Mouse (Mus musculus): Measurements from ENCODE around the gene Lypla2. TPM values are rescaled to one million over a fixed set of nuclear protein-coding genes. Genes with fewer than 3 reads are reported as not detected.

Gene Lypla2
- total RNA-seq, 2 experiments from 2014 or later, result 25.6 to 30.4 TPM

GRCm38 (mm10) chr4:135958354-135958753, 14.1 kb downstream of the Lypla2 start:
- no peak for DNase-seq
- intact Hi-C loops (cut with DNase I), result no loop called here

GRCm38 (mm10) chr4:135955886-135956285, 16.5 kb downstream of the Lypla2 start:
- DNase-seq, result no peak
- intact Hi-C loops (cut with DNase I), result no loop called here
- Histone ChIP-seq H3K27ac (no peak overlapping the region), H3K4me3 (no peak overlapping the region)
- no peak for TF ChIP-seq CTCF (IDR thresholded peaks at IDR 0.05)

More at GRCm38 (mm10) chr4:135958354-135958753, 14.1 kb downstream of the Lypla2 start:
- no peak overlapping the region for H3K27ac ChIP-seq
- no peak for TF ChIP-seq CTCF (IDR thresholded peaks at IDR 0.05)
- H3K4me3 ChIP-seq, result no peak overlapping the region

GRCm38 (mm10) chr4:135954241-135954640, 18.2 kb downstream of the Lypla2 start:
- peak; percentile 78 for DNase-seq
- Histone ChIP-seq H3K27ac (no peak overlapping the region; the same call in 1 of the 2 replicates), H3K4me3 (no peak overlapping the region)
- intact Hi-C loops (cut with DNase I), result no loop called here
- TF ChIP-seq CTCF (IDR thresholded peaks at IDR 0.05), result peak; percentile 91

- Histone ChIP-seq H3K27ac (no peak overlapping the region), H3K4me3 (no peak overlapping the region)
- no peak for DNase-seq
- no peak for TF ChIP-seq CTCF (IDR thresholded peaks at IDR 0.05)
- intact Hi-C loops (cut with DNase I), result no loop called here
These were observed 19.2 kb downstream of the Lypla2 start for GRCm38 (mm10) chr4:135953179-135953578.

- DNase-seq, result no peak
- peak; percentile 37; the same call in 1 of the 2 replicates for TF ChIP-seq CTCF (IDR thresholded peaks at IDR 0.05)
- intact Hi-C loops (cut with DNase I), result no loop called here
These were observed 20.9 kb downstream of the Lypla2 start for GRCm38 (mm10) chr4:135951505-135951904.

GRCm38 (mm10) chr4:135950365-135950764, 22.1 kb downstream of the Lypla2 start:
- DNase-seq, result no peak
- peak overlapping the region; percentile 93 for H3K27ac ChIP-seq
- TF ChIP-seq CTCF (IDR thresholded peaks at IDR 0.05), result no peak
- intact Hi-C loops (cut with DNase I), result no loop called here
- no peak overlapping the region for H3K4me3 ChIP-seq

More at GRCm38 (mm10) chr4:135951505-135951904, 20.9 kb downstream of the Lypla2 start:
- Histone ChIP-seq H3K4me3 (no peak overlapping the region), H3K27ac (no peak overlapping the region)

GRCm38 (mm10) chr4:135949911-135950310, 22.5 kb downstream of the Lypla2 start:
- intact Hi-C loops (cut with DNase I), result no loop called here
- H3K4me3 ChIP-seq, result no peak overlapping the region
- no peak for TF ChIP-seq CTCF (IDR thresholded peaks at IDR 0.05)
- H3K27ac ChIP-seq, result peak overlapping the region; percentile 93
- no peak for DNase-seq

GRCm38 (mm10) chr4:135949475-135949874, 23.0 kb downstream of the Lypla2 start:
- no peak for DNase-seq
- intact Hi-C loops (cut with DNase I), result no loop called here
- Histone ChIP-seq H3K27ac (peak overlapping the region; percentile 93), H3K4me3 (peak overlapping the region; percentile 11)
- TF ChIP-seq CTCF (IDR thresholded peaks at IDR 0.05), result no peak

GRCm38 (mm10) chr4:135948142-135948541, 24.3 kb downstream of the Lypla2 start:
- intact Hi-C loops (cut with DNase I), result no loop called here
- DNase-seq, result no peak
- peak overlapping the region; percentile 84 for H3K4me3 ChIP-seq
- no peak for TF ChIP-seq CTCF (IDR thresholded peaks at IDR 0.05)
- peak overlapping the region; percentile 93 for H3K27ac ChIP-seq

- DNase-seq, result no peak
- Histone ChIP-seq H3K4me3 (peak overlapping the region; percentile 84), H3K27ac (peak overlapping the region; percentile 93)
- no peak for TF ChIP-seq CTCF (IDR thresholded peaks at IDR 0.05)
- intact Hi-C loops (cut with DNase I), result loop anchor here (2.0 kb wide), 1 partner anchor 26 kb away; the partner anchor contains the start of gene Fuca1
These were observed 25.6 kb downstream of the Lypla2 start for GRCm38 (mm10) chr4:135946659-135947301.

- peak; percentile 97 for DNase-seq
- no peak for TF ChIP-seq CTCF (IDR thresholded peaks at IDR 0.05)
- intact Hi-C loops (cut with DNase I), result loop anchor here (2.0 kb wide), 1 partner anchor 25 kb away; the partner anchor contains the start of gene Fuca1
- H3K4me3 ChIP-seq, result peak within 1 kb of the TSS; percentile 84
- peak within 1 kb of the TSS; percentile 93 for H3K27ac ChIP-seq
These were observed 26.2 kb downstream of the Lypla2 start, which contains the start of gene Hmgcl for GRCm38 (mm10) chr4:135946278-135946658. TSS of gene Hmgcl (plus strand) at chr4:135946448.

- no peak for TF ChIP-seq CTCF (IDR thresholded peaks at IDR 0.05)
- DNase-seq, result no peak
- peak overlapping the region; percentile 84 for H3K4me3 ChIP-seq
- intact Hi-C loops (cut with DNase I), result loop anchor here (2.0 kb wide), 1 partner anchor 25 kb away; the partner anchor contains the start of gene Fuca1
- H3K27ac ChIP-seq, result peak overlapping the region; percentile 93
These were observed 26.7 kb downstream of the Lypla2 start for GRCm38 (mm10) chr4:135945706-135946105.

- H3K27ac ChIP-seq, result peak overlapping the region; percentile 67
- H3K4me3 ChIP-seq, result no peak overlapping the region
- intact Hi-C loops (cut with DNase I), result no loop called here
- no peak for TF ChIP-seq CTCF (IDR thresholded peaks at IDR 0.05)
- DNase-seq, result peak; percentile 67
These were observed 29.0 kb downstream of the Lypla2 start for GRCm38 (mm10) chr4:135943389-135943788.

- intact Hi-C loops (cut with DNase I), result no loop called here
- DNase-seq, result no peak
- H3K27ac ChIP-seq, result no peak overlapping the region
- no peak for TF ChIP-seq CTCF (IDR thresholded peaks at IDR 0.05)
- H3K4me3 ChIP-seq, result no peak overlapping the region
These were observed 30.2 kb downstream of the Lypla2 start for GRCm38 (mm10) chr4:135942193-135942592.

Data from gastrocnemius, adult 2 months (tissue).